Mouse (Mus musculus) CD4-positive, CD25-positive, alpha-beta regulatory T cell, adult 9 weeks (primary cell): ENCODE data around the gene Gm10334. TPM values are rescaled to one million over a fixed set of nuclear protein-coding genes. Genes with fewer than 3 reads are reported as not detected.

Source experiments
- polyA plus RNA-seq: library from polyadenylated mRNA; unstranded; fragments of 100-300 nt; shearing (Covaris generic); gene quantifications from one replicate; pipeline ENCODE4 v1.2.1, GENCODE M21; 2017

Gm10334 gene
- not detected for polyA plus RNA-seq

DNA sequence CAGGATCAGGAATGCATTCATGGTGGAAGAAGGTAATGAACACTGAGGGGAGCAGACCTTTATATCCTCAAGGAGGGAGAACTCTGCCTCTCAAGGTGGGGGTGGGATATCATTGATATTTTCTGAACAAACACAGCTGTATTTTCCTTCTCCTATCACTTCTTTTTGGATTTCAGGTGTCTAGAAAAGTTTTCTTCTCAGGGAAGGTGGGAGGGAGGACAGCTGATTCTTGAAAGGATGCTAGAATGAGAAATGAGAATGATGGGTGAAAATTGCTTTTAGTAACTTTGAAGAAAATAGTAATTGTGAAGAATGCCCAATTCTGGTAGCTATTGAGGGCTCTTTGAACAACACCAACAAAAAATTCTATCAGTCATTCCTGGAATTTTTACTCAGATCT is at the start of gene Gm10334:
Gm10334 (minus strand) TSS at position 101 of the 400 bp plus-strand sequence.

DNA sequence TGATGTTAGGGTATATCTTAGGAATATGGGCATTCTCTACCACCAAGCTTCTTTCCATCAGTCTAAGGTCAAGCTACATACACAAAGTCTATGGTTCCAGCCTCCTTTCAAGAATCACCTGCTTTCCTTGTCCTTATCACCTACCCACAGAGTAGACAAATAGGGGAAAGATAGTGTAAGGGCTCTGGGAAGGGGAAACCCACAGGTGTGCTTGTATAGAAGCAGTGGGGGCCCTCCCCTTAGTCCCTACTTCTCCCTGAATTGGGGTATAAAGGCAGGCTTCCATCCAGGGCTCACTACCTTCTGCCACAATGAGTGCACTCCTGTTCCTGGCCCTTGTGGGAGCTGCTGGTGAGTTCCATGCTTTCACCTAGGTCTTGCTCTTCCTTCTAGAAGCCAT is 12.7 kb upstream of the Gm10334 start, which contains the start of gene Prss1:
Prss1 (plus strand) TSS at position 301 of the 400 bp plus-strand sequence.

Other genes starting within 250 kb of the Gm10334 start
- not detected for gene Try4, start 143.9 kb downstream of the Gm10334 start, polyA plus RNA-seq
- gene Try5, start 129.3 kb downstream of the Gm10334 start, polyA plus RNA-seq = 0.47 TPM
- gene Try10, start 92.0 kb downstream of the Gm10334 start, polyA plus RNA-seq = 0.56 TPM
- gene Prss3, start 68.5 kb downstream of the Gm10334 start, polyA plus RNA-seq = not detected
- not detected for gene Gm5771, start 53.8 kb downstream of the Gm10334 start, polyA plus RNA-seq
- gene Prss1, start 12.8 kb upstream of the Gm10334 start, polyA plus RNA-seq = not detected
- gene Prss2, start 75.6 kb upstream of the Gm10334 start, polyA plus RNA-seq = 2.7 TPM
- gene Ephb6, start 159.3 kb upstream of the Gm10334 start, polyA plus RNA-seq = 68.2 TPM
- 0.77 TPM for gene Trpv6, start 190.3 kb upstream of the Gm10334 start, polyA plus RNA-seq
- not detected for gene Trpv5, start 234.6 kb upstream of the Gm10334 start, polyA plus RNA-seq
- gene Llcfc1, start 238.3 kb upstream of the Gm10334 start, polyA plus RNA-seq = not detected